Mouse (Mus musculus) ES-Bruce4 (cell line): ENCODE data around the gene Dhx58.

ENCODE experiments used
- CTCF ChIP-seq: IDR thresholded peaks from one replicate; pipeline ENCODE4 v1.8.1; 2011; ENCODE audit warnings: low read depth, low read length
- EP300 ChIP-seq: IDR thresholded peaks from 2 replicates; pipeline ENCODE4 v1.6.1; 2011; ENCODE audit warnings: low read depth, low read length; ENCODE audit not compliant: insufficient read depth

- TF ChIP-seq CTCF (peak; percentile 97), EP300 (no peak)
These were observed 9.1 kb downstream of the Dhx58 start for GRCm38 (mm10) chr11:100694926-100695325.
